Mouse (Mus musculus): Measurements from ENCODE around the gene Vegfa. TPM values are rescaled to one million over a fixed set of nuclear protein-coding genes. Genes with fewer than 3 reads are reported as not detected.
"Not testable (repeated sequence)": the region's sequence is repeated elsewhere in the genome, so short reads cannot be mapped to it uniquely, and the experiment has no call there.

Gene Vegfa
- polyA plus RNA-seq, 1 experiment from 2014 or later, result 3.2 TPM

DNA sequence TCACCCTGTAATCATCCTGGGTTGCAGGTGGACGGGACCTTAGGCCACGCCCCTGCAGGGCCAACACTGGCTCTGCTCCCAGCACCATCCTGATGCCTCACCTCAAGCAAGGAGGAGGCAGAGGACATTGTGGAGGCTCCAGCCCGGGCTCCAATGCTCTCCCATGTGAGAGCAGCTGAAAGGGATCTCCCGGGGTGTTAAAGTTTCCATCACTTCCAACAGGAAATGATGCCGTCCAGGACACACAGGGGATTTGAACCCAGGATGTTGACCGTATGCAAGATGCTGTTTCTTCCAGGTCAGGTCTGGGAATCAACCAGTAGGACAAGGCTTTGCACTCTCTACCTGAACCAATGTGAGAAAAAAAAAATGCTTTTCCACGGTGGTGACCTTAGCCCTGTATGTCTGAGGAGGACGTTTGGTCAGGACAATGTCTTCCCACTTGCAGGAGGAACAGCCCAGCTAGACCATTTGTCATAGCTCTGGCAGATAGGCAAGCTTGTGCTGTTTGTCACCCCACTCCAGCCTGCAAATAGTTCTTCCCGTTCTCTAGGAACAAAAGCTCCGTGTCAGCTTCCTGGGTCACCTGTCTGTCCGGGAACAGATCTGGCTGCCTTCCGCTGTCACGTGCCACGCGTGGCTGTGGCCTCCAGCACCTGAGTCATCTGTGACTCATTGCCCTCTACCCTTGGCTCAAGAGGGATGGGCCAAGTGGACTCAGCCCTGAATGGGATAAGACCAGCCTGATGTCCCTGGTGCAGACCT lies 28.3 kb downstream of the Vegfa start:
- H3K4me2 ChIP-seq (ENCODE audit: low read depth, low read length), result no peak overlapping the region
- no peak for DNase-seq (ENCODE audit: low spot score)
- H3K9me3 ChIP-seq (replicated peaks; ENCODE audit: control insufficient read depth, low read length), result no peaks in the 10 kb centered on the region
- no peaks in the 10 kb centered on the region for H3K36me3 ChIP-seq (replicated peaks; ENCODE audit: control insufficient read depth, insufficient read depth, low read depth, low read length)
- no peaks in the 10 kb centered on the region for H3K4me1 ChIP-seq (ENCODE audit: control insufficient read depth, insufficient read depth, low read length)
- no peak overlapping the region for H3K9ac ChIP-seq (replicated peaks; ENCODE audit: low read length)
- no peak overlapping the region for H3K4me3 ChIP-seq (ENCODE audit: low read depth, low read length)
- ATAC-seq (replicated peaks; ENCODE audit: insufficient number of reproducible peaks, low FRiP score, low TSS enrichment, low read depth), result no peak
- H3K27ac ChIP-seq (replicated peaks; ENCODE audit: low read depth, low read length), result no peak overlapping the region
- 76% methylated on average over 15 of the region's 15 CpGs for WGBS
- no peaks in the 10 kb centered on the region for H3K27me3 ChIP-seq (ENCODE audit: control insufficient read depth, insufficient read depth, low read length)

DNA sequence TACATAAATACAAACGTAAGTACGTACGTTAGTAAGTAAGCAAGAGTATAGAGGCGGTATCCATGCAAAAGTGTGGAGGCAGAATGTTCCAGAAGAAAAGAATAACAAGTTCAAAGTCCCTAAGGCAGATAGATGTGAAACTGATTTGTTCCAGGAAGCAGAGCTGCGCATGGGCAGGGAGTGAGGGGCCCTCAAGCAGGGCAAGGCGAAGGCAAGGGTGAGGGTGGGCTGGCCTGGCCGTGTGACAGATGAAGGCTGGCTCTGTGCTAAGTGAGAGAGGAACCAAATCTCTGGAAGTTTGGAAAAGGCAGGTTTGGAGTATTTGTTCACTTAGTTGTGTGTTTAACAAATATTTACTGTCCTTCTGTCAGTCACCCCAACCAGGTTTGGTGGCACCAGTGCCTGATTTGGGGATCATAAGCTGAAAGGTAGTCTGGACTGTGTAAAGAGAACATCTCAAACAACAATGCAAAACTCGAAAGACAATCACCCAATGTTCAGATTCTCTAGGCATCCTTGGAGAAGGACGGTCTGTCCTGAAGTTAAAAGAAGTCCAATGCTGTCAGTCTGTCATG lies 32.7 kb downstream of the Vegfa start:
- Histone ChIP-seq H3K4me1 (ENCODE audit: control insufficient read depth, insufficient read depth, low read length) (no peaks in the 10 kb centered on the region), H3K9me3 (replicated peaks; ENCODE audit: control insufficient read depth, low read length) (no peaks in the 10 kb centered on the region), H3K9ac (replicated peaks; ENCODE audit: low read length) (no peak overlapping the region), H3K4me3 (ENCODE audit: low read depth, low read length) (no peak overlapping the region), H3K27ac (replicated peaks; ENCODE audit: low read depth, low read length) (no peak overlapping the region), H3K36me3 (replicated peaks; ENCODE audit: control insufficient read depth, insufficient read depth, low read depth, low read length) (no peaks in the 10 kb centered on the region), H3K27me3 (ENCODE audit: control insufficient read depth, insufficient read depth, low read length) (no peaks in the 10 kb centered on the region), H3K4me2 (ENCODE audit: low read depth, low read length) (no peak overlapping the region)
- ATAC-seq (replicated peaks; ENCODE audit: insufficient number of reproducible peaks, low FRiP score, low TSS enrichment, low read depth) (no peak), DNase-seq (ENCODE audit: low spot score) (no peak)
- 77% methylated on average over 9 of the region's 9 CpGs for WGBS

DNA sequence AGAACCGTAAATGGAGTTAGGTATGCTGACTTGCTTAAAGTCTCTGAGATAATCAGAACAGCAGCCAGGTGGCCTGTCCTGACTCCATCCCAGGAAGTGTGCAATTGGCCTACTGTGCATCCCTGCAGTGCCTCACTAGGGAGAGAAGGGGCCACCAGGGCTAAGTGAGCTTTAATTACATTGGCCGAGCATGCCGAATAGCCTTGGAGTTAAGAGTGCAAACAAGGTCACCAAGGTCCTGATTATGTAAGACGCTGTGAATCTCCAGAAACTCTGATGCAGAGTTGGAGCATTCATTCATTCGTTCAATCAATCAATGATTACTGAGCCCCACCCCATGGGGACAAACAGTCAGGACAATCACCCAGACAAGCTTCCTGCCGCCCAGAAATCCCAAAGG lies 33.8 kb downstream of the Vegfa start:
- ATAC-seq (replicated peaks; ENCODE audit: insufficient number of reproducible peaks, low FRiP score, low TSS enrichment, low read depth) (no peak), DNase-seq (ENCODE audit: low spot score) (no peak)
- WGBS, result 34% methylated on average over 6 of the region's 6 CpGs
- Histone ChIP-seq H3K9ac (replicated peaks; ENCODE audit: low read length) (no peak overlapping the region), H3K4me1 (ENCODE audit: control insufficient read depth, insufficient read depth, low read length) (no peaks in the 10 kb centered on the region), H3K27ac (replicated peaks; ENCODE audit: low read depth, low read length) (no peak overlapping the region), H3K9me3 (replicated peaks; ENCODE audit: control insufficient read depth, low read length) (no peaks in the 10 kb centered on the region), H3K27me3 (ENCODE audit: control insufficient read depth, insufficient read depth, low read length) (no peaks in the 10 kb centered on the region), H3K36me3 (replicated peaks; ENCODE audit: control insufficient read depth, insufficient read depth, low read depth, low read length) (no peaks in the 10 kb centered on the region), H3K4me3 (ENCODE audit: low read depth, low read length) (no peak overlapping the region), H3K4me2 (ENCODE audit: low read depth, low read length) (no peak overlapping the region)

DNA sequence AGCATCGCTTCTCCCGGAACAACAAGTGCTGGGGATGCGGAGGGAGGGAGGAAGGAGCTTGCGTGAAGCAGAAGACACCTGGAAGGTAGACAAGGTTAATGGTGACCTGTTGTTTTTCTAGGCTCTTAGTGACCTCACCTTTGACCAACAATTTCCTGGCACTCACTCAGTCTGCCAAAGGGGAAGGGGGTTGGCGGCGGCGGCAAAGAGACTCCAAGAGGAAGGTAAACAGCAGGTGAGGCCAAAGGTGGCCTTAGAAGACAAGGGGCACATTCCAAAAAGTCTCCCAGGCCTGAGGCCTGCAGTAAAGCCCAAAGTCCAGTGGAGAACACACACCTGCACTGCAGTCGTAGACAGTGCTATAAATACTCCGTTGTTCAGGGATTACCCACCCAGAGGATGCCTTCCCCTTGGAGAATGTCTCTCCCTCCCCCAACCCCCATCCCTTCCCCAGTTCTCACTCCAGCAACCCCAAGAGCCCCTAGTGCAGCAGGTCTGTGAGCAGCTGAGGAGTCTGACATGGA lies 35.2 kb downstream of the Vegfa start:
- no peaks in the 10 kb centered on the region for H3K4me1 ChIP-seq (ENCODE audit: control insufficient read depth, insufficient read depth, low read length)
- H3K4me3 ChIP-seq (ENCODE audit: low read depth, low read length), result no peak overlapping the region
- no peak for ATAC-seq (replicated peaks; ENCODE audit: insufficient number of reproducible peaks, low FRiP score, low TSS enrichment, low read depth)
- no peaks in the 10 kb centered on the region for H3K36me3 ChIP-seq (replicated peaks; ENCODE audit: control insufficient read depth, insufficient read depth, low read depth, low read length)
- no peak for DNase-seq (ENCODE audit: low spot score)
- H3K4me2 ChIP-seq (ENCODE audit: low read depth, low read length), result no peak overlapping the region
- no peaks in the 10 kb centered on the region for H3K9me3 ChIP-seq (replicated peaks; ENCODE audit: control insufficient read depth, low read length)
- no peak overlapping the region for H3K27ac ChIP-seq (replicated peaks; ENCODE audit: low read depth, low read length)
- 78% methylated on average over 9 of the region's 9 CpGs for WGBS
- H3K9ac ChIP-seq (replicated peaks; ENCODE audit: low read length), result no peak overlapping the region
- H3K27me3 ChIP-seq (ENCODE audit: control insufficient read depth, insufficient read depth, low read length), result no peaks in the 10 kb centered on the region

DNA sequence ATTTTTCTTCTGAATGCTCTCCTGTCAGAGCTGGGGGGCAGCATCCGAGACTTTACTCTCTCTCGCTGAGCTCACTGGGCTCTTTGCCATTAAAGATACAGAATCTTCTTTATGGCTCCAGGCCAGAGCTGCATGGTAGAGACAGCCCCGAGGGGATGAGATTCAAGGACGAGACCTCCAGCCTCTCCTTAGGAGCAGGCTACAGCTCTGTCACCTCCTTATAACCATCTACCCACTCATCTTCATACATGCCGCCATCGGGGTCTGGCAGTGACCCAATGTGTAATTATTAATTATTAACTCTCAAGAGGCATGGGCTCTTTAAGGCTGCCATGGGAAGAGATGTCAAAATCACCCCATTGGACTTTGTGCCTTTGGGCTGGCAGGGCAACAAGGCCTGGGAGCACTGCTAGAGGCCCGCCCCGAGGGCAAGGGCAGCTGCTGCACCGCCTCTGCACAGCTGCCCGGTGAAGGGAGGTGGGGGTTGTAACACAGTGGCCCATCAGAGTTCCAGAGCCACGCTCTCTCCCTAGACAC lies 37.8 kb downstream of the Vegfa start:
- ATAC-seq (replicated peaks; ENCODE audit: insufficient number of reproducible peaks, low FRiP score, low TSS enrichment, low read depth) (no peak), DNase-seq (ENCODE audit: low spot score) (no peak)
- H3K27me3 ChIP-seq (ENCODE audit: control insufficient read depth, insufficient read depth, low read length), result no peaks in the 10 kb centered on the region
- no peak overlapping the region for H3K4me2 ChIP-seq (ENCODE audit: low read depth, low read length)
- no peaks in the 10 kb centered on the region for H3K9me3 ChIP-seq (replicated peaks; ENCODE audit: control insufficient read depth, low read length)
- 86% methylated on average over 11 of the region's 11 CpGs for WGBS
- no peak overlapping the region for H3K4me3 ChIP-seq (ENCODE audit: low read depth, low read length)
- no peaks in the 10 kb centered on the region for H3K4me1 ChIP-seq (ENCODE audit: control insufficient read depth, insufficient read depth, low read length)
- H3K9ac ChIP-seq (replicated peaks; ENCODE audit: low read length), result no peak overlapping the region
- H3K27ac ChIP-seq (replicated peaks; ENCODE audit: low read depth, low read length), result no peak overlapping the region
- no peaks in the 10 kb centered on the region for H3K36me3 ChIP-seq (replicated peaks; ENCODE audit: control insufficient read depth, insufficient read depth, low read depth, low read length)

DNA sequence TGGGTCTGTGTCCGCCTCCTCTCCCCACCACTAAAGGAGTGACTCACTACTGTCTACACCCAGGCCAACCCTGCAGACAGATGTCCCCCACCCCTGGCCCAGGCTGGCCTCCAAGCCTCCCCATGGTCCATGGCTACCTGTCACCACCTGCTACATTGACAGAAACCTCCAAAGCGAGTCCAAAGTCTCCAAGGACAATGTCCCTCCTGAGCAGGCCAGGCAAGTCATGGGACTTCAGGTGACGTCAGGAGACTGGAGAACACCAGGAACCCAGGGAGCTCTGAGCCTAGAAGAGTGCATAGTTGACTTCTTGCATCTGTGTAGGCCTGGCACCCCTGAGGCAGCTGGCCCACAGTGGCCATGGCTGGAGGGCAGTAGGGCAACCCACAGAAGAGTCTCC lies 45.3 kb downstream of the Vegfa start:
- Histone ChIP-seq H3K4me2 (ENCODE audit: low read depth, low read length) (no peak overlapping the region), H3K4me1 (ENCODE audit: control insufficient read depth, insufficient read depth, low read length) (no peaks in the 10 kb centered on the region), H3K9ac (replicated peaks; ENCODE audit: low read length) (no peak overlapping the region), H3K27me3 (ENCODE audit: control insufficient read depth, insufficient read depth, low read length) (no peaks in the 10 kb centered on the region), H3K9me3 (replicated peaks; ENCODE audit: control insufficient read depth, low read length) (no peaks in the 10 kb centered on the region), H3K27ac (replicated peaks; ENCODE audit: low read depth, low read length) (no peak overlapping the region), H3K4me3 (ENCODE audit: low read depth, low read length) (no peak overlapping the region), H3K36me3 (replicated peaks; ENCODE audit: control insufficient read depth, insufficient read depth, low read depth, low read length) (no peaks in the 10 kb centered on the region)
- no peak for DNase-seq (ENCODE audit: low spot score)
- WGBS, result 94% methylated on average over 3 of the region's 3 CpGs
- ATAC-seq (replicated peaks; ENCODE audit: insufficient number of reproducible peaks, low FRiP score, low TSS enrichment, low read depth), result no peak

DNA sequence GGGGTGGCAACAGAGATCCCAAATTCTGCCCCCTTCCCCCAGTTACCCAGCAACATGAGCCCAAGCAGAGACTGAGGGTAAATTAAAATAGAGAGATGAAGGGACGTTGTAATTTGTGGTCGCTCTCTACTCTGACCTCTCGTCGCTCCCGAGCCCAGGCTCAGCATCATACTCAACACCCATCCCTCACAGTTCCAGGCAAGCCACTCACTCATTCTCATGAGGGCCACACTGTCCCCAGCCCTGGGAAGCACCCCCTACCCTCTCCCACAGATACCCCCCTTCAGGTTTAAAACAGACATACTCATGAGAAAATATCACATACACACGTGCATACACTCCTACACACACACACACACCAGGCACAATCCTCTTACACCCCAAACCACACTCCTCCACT lies 45.8 kb downstream of the Vegfa start:
- Histone ChIP-seq H3K9ac (replicated peaks; ENCODE audit: low read length) (no peak overlapping the region), H3K36me3 (replicated peaks; ENCODE audit: control insufficient read depth, insufficient read depth, low read depth, low read length) (no peaks in the 10 kb centered on the region), H3K4me3 (ENCODE audit: low read depth, low read length) (no peak overlapping the region), H3K27me3 (ENCODE audit: control insufficient read depth, insufficient read depth, low read length) (no peaks in the 10 kb centered on the region), H3K9me3 (replicated peaks; ENCODE audit: control insufficient read depth, low read length) (no peaks in the 10 kb centered on the region), H3K4me2 (ENCODE audit: low read depth, low read length) (no peak overlapping the region), H3K27ac (replicated peaks; ENCODE audit: low read depth, low read length) (no peak overlapping the region), H3K4me1 (ENCODE audit: control insufficient read depth, insufficient read depth, low read length) (no peaks in the 10 kb centered on the region)
- 86% methylated on average over 6 of the region's 6 CpGs for WGBS
- no peak for ATAC-seq (replicated peaks; ENCODE audit: insufficient number of reproducible peaks, low FRiP score, low TSS enrichment, low read depth)
- no peak for DNase-seq (ENCODE audit: low spot score)

DNA sequence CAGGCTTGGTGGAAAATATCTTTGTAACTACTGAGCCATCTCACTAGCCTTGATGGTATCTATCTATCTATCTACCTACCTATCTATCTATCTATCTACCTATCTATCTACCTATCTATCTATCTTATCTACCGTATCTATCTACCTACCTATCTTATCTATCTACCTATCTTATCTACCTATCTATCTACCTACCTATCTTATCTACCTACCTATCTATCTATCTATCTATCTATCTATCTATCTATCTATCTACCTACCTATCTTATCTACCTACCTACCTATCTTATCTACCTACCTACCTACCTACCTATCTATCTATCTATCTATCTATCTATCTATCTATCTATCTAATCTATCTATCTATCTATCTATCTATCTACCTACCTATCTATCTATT lies 49.0 kb downstream of the Vegfa start:
- H3K9me3 ChIP-seq (replicated peaks; ENCODE audit: control insufficient read depth, low read length); H3K27me3 ChIP-seq (ENCODE audit: control insufficient read depth, insufficient read depth, low read length); H3K36me3 ChIP-seq (replicated peaks; ENCODE audit: control insufficient read depth, insufficient read depth, low read depth, low read length); ATAC-seq (replicated peaks; ENCODE audit: insufficient number of reproducible peaks, low FRiP score, low TSS enrichment, low read depth); H3K4me1 ChIP-seq (ENCODE audit: control insufficient read depth, insufficient read depth, low read length); H3K27ac ChIP-seq (replicated peaks; ENCODE audit: low read depth, low read length); H3K9ac ChIP-seq (replicated peaks; ENCODE audit: low read length); H3K4me2 ChIP-seq (ENCODE audit: low read depth, low read length); DNase-seq (ENCODE audit: low spot score); H3K4me3 ChIP-seq (ENCODE audit: low read depth, low read length): not testable (repeated sequence)
- WGBS, result 93% methylated on average over 1 of the region's 1 CpGs

All from embryonic facial prominence, embryonic 11.5 days (tissue).